Comparison of ENCODE assay signal across 8 mouse cellular contexts in the genomic region with DNA sequence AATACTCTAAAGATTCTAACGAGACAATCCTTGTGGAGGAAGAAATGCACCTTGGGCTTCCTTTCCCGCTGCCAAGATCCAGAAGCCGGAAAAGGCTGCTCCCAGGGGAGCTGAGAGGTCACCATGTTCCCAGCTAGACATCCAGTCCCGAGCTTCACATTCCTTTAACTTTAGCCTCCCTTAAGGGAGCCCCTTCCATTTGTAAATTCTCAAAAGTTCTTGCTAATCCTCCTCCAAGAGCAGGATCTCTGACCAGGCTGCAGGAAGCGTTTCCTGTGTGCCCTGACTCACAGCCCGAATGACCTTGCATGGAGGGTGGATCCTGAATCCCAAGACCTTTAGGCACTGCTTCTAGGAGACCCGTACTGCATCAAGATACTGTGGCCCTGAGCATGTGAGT. TPM values are rescaled to one million over a fixed set of nuclear protein-coding genes. Genes with fewer than 3 reads are reported as not detected.
DNase-seq lines count a peak whose midpoint lies in the region; TF ChIP-seq lines count a peak whose summit lies in the region.

No protein-coding gene starts in this region.

- H3K27me3 ChIP-seq in heart, adult 2 months (ENCODE audit: control insufficient read depth, insufficient read depth, low read length): no peaks in the 10 kb centered on the region

- TF ChIP-seq CTCF in brain, embryonic 14.5 days (IDR thresholded peaks at IDR 0.05; ENCODE audit: borderline replicate concordance, extremely low read depth, insufficient read depth, insufficient read length): no peak
- TF ChIP-seq CTCF in heart, adult 2 months (IDR thresholded peaks at IDR 0.05): no peak

- H3K4me3 ChIP-seq in heart, adult 2 months: no peak overlapping the region

- no peak for TF ChIP-seq EP300 in heart, adult 2 months (IDR thresholded peaks at IDR 0.05; ENCODE audit: insufficient read depth, low read depth, low read length)

- no peaks in the 10 kb centered on the region for H3K36me3 ChIP-seq in heart, adult 2 months (ENCODE audit: control insufficient read depth, insufficient read depth, low read length)

- peak; percentile 15 for DNase-seq in brain, embryonic 14.5 days (ENCODE audit: low read depth)
- DNase-seq in heart, adult 2 months: peak; percentile 61 to 76
- peak; percentile 53 for DNase-seq in kidney, adult 18-20 months
- DNase-seq in lung, postnatal 10 days: peak; percentile 70
- DNase-seq in right cerebral cortex, postnatal 4 days: no peak
- DNase-seq in left cerebral cortex, postnatal 25 days (ENCODE audit: low spot score in 2 of 2): no peak
- no peak for DNase-seq in right cerebral cortex, postnatal 10 days (ENCODE audit: low spot score in 2 of 2)
- DNase-seq in spleen, adult 12 weeks (ENCODE audit: low spot score): no peak

- H3K27ac ChIP-seq in heart, adult 2 months: peak overlapping the region; percentile 72

- no peak for TF ChIP-seq POLR2A in brain, embryonic 14.5 days (IDR thresholded peaks at IDR 0.05; ENCODE audit: borderline replicate concordance, extremely low read depth, insufficient read depth, insufficient read length, poor library complexity, severe bottlenecking)
- TF ChIP-seq POLR2A in heart, adult 2 months (IDR thresholded peaks at IDR 0.05; ENCODE audit: insufficient read depth, low read depth, low read length): no peak

- peaks cover 15% of the 10 kb centered on the region for H3K4me1 ChIP-seq in heart, adult 2 months (ENCODE audit: control insufficient read depth, insufficient read depth, low read length)

- intact Hi-C loops in heart, adult 2 months (cut with DNase I): no loop called here
- intact Hi-C loops in left cerebral cortex, postnatal 25 days (cut with DNase I): no loop called here

- 27% methylated on average over 7 of the region's 7 CpGs for WGBS in heart, adult 2 months

- no peaks in the 10 kb centered on the region for H3K79me2 ChIP-seq in heart, adult 2 months (replicated peaks; ENCODE audit: control insufficient read depth, insufficient read depth, low read length)

- no peak overlapping the region for H3K9ac ChIP-seq in heart, adult 2 months (ENCODE audit: low read depth, low read length)

RNA-seq across cellular contexts. Expression of gene Mfge8, which starts 53.5 kb away (rescaled TPM):
- polyA plus RNA-seq in brain, embryonic 14.5 days (2012; rRNA removed): 129 and 131 TPM in 2 replicates
- 100 to 1,000 TPM; 122 to 133 TPM for total RNA-seq in heart, adult 2 months (2021)
- polyA plus RNA-seq in heart, adult 2 months (2012; rRNA removed): 172 and 178 TPM in 2 replicates
- total RNA-seq in left cerebral cortex, postnatal 25 days (2021): 100 to 1,000 TPM; 170 to 197 TPM

Comparison
In these comparisons a context has a peak if more than half of its experiments do, and no peak if none do; other contexts are left out.
1. DNase-seq: peak in brain, embryonic 14.5 days (single experiment), heart, adult 2 months (2 of 2), kidney, adult 18-20 months (single experiment) and lung, postnatal 10 days (single experiment); none in right cerebral cortex, postnatal 4 days (single experiment), left cerebral cortex, postnatal 25 days (0 of 2), right cerebral cortex, postnatal 10 days (0 of 2) and spleen, adult 12 weeks (single experiment).